Mouse (Mus musculus): ENCODE data around the gene Zdhhc19.
A peak's percentile ranks its signal among the peaks of the same experiment; 100 is the strongest.
"Not testable (repeated sequence)": the region's sequence is repeated elsewhere in the genome, so short reads cannot be mapped to it uniquely, and the experiment has no call there.

Gene Zdhhc19

GRCm38 (mm10) chr16:32487234-32488111, 8.6 kb upstream of the Zdhhc19 start, which contains the start of gene Slc51a:
Slc51a (minus strand) TSS chr16:32487879.
- DNase-seq: no peak

GRCm38 (mm10) chr16:32488939-32489338, 7.1 kb upstream of the Zdhhc19 start:
- no peak for DNase-seq

GRCm38 (mm10) chr16:32494371-32494770, 1.7 kb upstream of the Zdhhc19 start:
- DNase-seq: not testable (repeated sequence)

- no peak for DNase-seq
These were observed 2.9 kb downstream of the Zdhhc19 start for GRCm38 (mm10) chr16:32498996-32499395.

- DNase-seq: peak; percentile 91
These were observed 3.5 kb downstream of the Zdhhc19 start for GRCm38 (mm10) chr16:32499430-32500037.

GRCm38 (mm10) chr16:32501459-32501858, 5.4 kb downstream of the Zdhhc19 start:
- no peak for DNase-seq

- DNase-seq: no peak
These were observed 6.7 kb downstream of the Zdhhc19 start for GRCm38 (mm10) chr16:32502621-32503335.

GRCm38 (mm10) chr16:32503633-32504032, 7.6 kb downstream of the Zdhhc19 start:
- no peak for DNase-seq

- no peak for DNase-seq
These were observed 10.2 kb downstream of the Zdhhc19 start for GRCm38 (mm10) chr16:32506298-32506697.

- no peak for DNase-seq
These were observed 10.8 kb downstream of the Zdhhc19 start for GRCm38 (mm10) chr16:32506868-32507267.

- DNase-seq: peak; percentile 75
These were observed 11.3 kb downstream of the Zdhhc19 start for GRCm38 (mm10) chr16:32507407-32507806.

- no peak for DNase-seq
These were observed 12.0 kb downstream of the Zdhhc19 start for GRCm38 (mm10) chr16:32508035-32508434.

- DNase-seq: no peak
These were observed 12.5 kb downstream of the Zdhhc19 start for GRCm38 (mm10) chr16:32508506-32509065.

GRCm38 (mm10) chr16:32509066-32509942, 13.2 kb downstream of the Zdhhc19 start:
- peak; percentile 36 for DNase-seq

- no peak for DNase-seq
These were observed 14.6 kb downstream of the Zdhhc19 start for GRCm38 (mm10) chr16:32510399-32511337.

GRCm38 (mm10) chr16:32511338-32511734, 15.3 kb downstream of the Zdhhc19 start:
- no peak for DNase-seq

- no peak for DNase-seq
These were observed 15.9 kb downstream of the Zdhhc19 start for GRCm38 (mm10) chr16:32511827-32512490.

- no peak for DNase-seq
These were observed 16.9 kb downstream of the Zdhhc19 start for GRCm38 (mm10) chr16:32512921-32513320.

- DNase-seq: no peak
These were observed 17.3 kb downstream of the Zdhhc19 start for GRCm38 (mm10) chr16:32513401-32513800.

GRCm38 (mm10) chr16:32513948-32514347, 17.9 kb downstream of the Zdhhc19 start:
- no peak for DNase-seq

Measured in embryo, embryonic 11 days (tissue).